Mouse (Mus musculus) stomach, postnatal 0 days (tissue): ENCODE measurements at regions not wholly inside any gene's neighbourhood (a gene's known extent, or its start where the extent isn't known, plus 50 kb on each side); places are given as distances from the start of the nearest gene placed in this dataset.

ENCODE experiments used
- ATAC-seq: fragments of 200-750 bp; cut with Nextera tagmentation; 2 replicates; pipeline ENCODE4 v1.8.0; 2017; ENCODE audit not compliant: low FRiP score, low TSS enrichment
- DNase-seq: peaks from one replicate; pipeline ENCODE4 v3.0.0-alpha.2; 2016; ENCODE audit warnings: low spot score
- H3K27ac ChIP-seq: fragments of 300-500 bp; sonication (generic); replicated peaks from 2 replicates; pipeline ENCODE4 v1.5.1; 2014; ENCODE audit warnings: mild to moderate bottlenecking, control low read depth
- H3K27me3 ChIP-seq: fragments of 300-500 bp; sonication (generic); 2 replicates; pipeline ENCODE4 v1.6.1; 2014; ENCODE audit warnings: low read length; ENCODE audit not compliant: control insufficient read depth, insufficient read depth
- H3K36me3 ChIP-seq: fragments of 300-500 bp; sonication (generic); 2 replicates; pipeline ENCODE4 v1.6.1; 2014; ENCODE audit warnings: low read length, mixed read lengths; ENCODE audit not compliant: control insufficient read depth, insufficient read depth
- H3K4me1 ChIP-seq: fragments of 300-500 bp; sonication (generic); replicated peaks from 2 replicates; pipeline ENCODE4 v1.6.1; 2014; ENCODE audit warnings: antibody characterized with exemption; ENCODE audit not compliant: control insufficient read depth, insufficient read depth
- H3K4me2 ChIP-seq: fragments of 300-500 bp; sonication (generic); replicated peaks from 2 replicates; pipeline ENCODE4 v1.6.1; 2014; ENCODE audit warnings: low read depth, mild to moderate bottlenecking, control low read depth, moderate library complexity
- H3K4me3 ChIP-seq: fragments of 300-500 bp; sonication (generic); 2 replicates; pipeline ENCODE4 v1.5.1; 2014; ENCODE audit warnings: low read depth, low read length, control low read depth
- H3K9ac ChIP-seq: fragments of 300-500 bp; sonication (generic); 2 replicates; pipeline ENCODE4 v1.6.1; 2014; ENCODE audit warnings: mild to moderate bottlenecking, low read length, control low read depth, mixed read lengths
- H3K9me3 ChIP-seq: fragments of 300-500 bp; sonication (generic); 2 replicates; pipeline ENCODE4 v1.6.1; 2016; ENCODE audit warnings: low read length; ENCODE audit not compliant: control insufficient read depth
- CTCF ChIP-seq: IDR thresholded peaks from 2 replicates; pipeline ENCODE4 v1.5.1; 2016; ENCODE audit warnings: antibody characterized with exemption, low read depth, mild to moderate bottlenecking, moderate library complexity
- EP300 ChIP-seq: optimal IDR thresholded peaks from 2 replicates; pipeline ENCODE3; 2016; ENCODE audit warnings: antibody characterized with exemption
- WGBS: fragments of 180-500 bp; shearing (Covaris S2); extraction: QIAGEN DNeasy Blood & Tissue Kit; methylation state at CpG from one replicate; pipeline ENCODE4 v1.1.7; 2014; 5-methylcytosine and 5-hydroxymethylcytosine counted together

GRCm38 (mm10) chr1:191458292-191458691 lies 55.2 kb upstream of the Ppp2r5a start:
- TF ChIP-seq CTCF (no peak), EP300 (no peak)
- peaks cover 4% of the 10 kb centered on the region; the same call in 1 of the 2 replicates for H3K4me1 ChIP-seq
- no peaks in the 10 kb centered on the region for H3K36me3 ChIP-seq
- no peak overlapping the region for H3K4me3 ChIP-seq
- H3K27ac ChIP-seq, result no peak overlapping the region
- no peaks in the 10 kb centered on the region for H3K9me3 ChIP-seq
- H3K4me2 ChIP-seq, result no peak overlapping the region
- no peak overlapping the region for H3K9ac ChIP-seq
- ATAC-seq (no peak), DNase-seq (no peak)
- WGBS, result 55% methylated on average over 2 of the region's 2 CpGs
- no peaks in the 10 kb centered on the region for H3K27me3 ChIP-seq

- no peak overlapping the region for H3K27ac ChIP-seq
- no peak for TF ChIP-seq EP300
- TF ChIP-seq CTCF, result no peak
- ATAC-seq (no peak), DNase-seq (no peak)
- peaks cover 4% of the 10 kb centered on the region; the same call in 1 of the 2 replicates for H3K4me1 ChIP-seq
- no peaks in the 10 kb centered on the region for H3K27me3 ChIP-seq
- H3K4me2 ChIP-seq, result no peak overlapping the region
- no peaks in the 10 kb centered on the region for H3K36me3 ChIP-seq
- H3K9ac ChIP-seq, result no peak overlapping the region
- 50% methylated on average over 4 of the region's 4 CpGs for WGBS
- H3K4me3 ChIP-seq, result no peak overlapping the region
- H3K9me3 ChIP-seq, result no peaks in the 10 kb centered on the region
Observed at GRCm38 (mm10) chr1:191457103-191457502, 54.0 kb upstream of the Ppp2r5a start.

- Histone ChIP-seq H3K9ac (no peak overlapping the region), H3K27ac (no peak overlapping the region), H3K4me3 (no peak overlapping the region), H3K4me1 (no peaks in the 10 kb centered on the region), H3K36me3 (no peaks in the 10 kb centered on the region), H3K27me3 (no peaks in the 10 kb centered on the region), H3K4me2 (no peak overlapping the region), H3K9me3 (no peaks in the 10 kb centered on the region)
- ATAC-seq (no peak), DNase-seq (no peak)
- 34% methylated on average over 3 of the region's 3 CpGs for WGBS
- no peak for TF ChIP-seq CTCF
- TF ChIP-seq EP300, result no peak
Observed at GRCm38 (mm10) chr1:191454604-191455003, 51.5 kb upstream of the Ppp2r5a start.

GRCm38 (mm10) chr1:191453589-191453988 lies 50.5 kb upstream of the Ppp2r5a start:
- Histone ChIP-seq H3K9me3 (no peaks in the 10 kb centered on the region), H3K4me3 (no peak overlapping the region), H3K27me3 (no peaks in the 10 kb centered on the region), H3K9ac (no peak overlapping the region), H3K4me2 (no peak overlapping the region), H3K4me1 (no peaks in the 10 kb centered on the region), H3K27ac (no peak overlapping the region; the same call in 1 of the 2 replicates), H3K36me3 (no peaks in the 10 kb centered on the region)
- DNase-seq (no peak), ATAC-seq (no peak)
- 19% methylated on average over 3 of the region's 3 CpGs for WGBS
- TF ChIP-seq EP300, result no peak
